Mouse (Mus musculus) lung, postnatal 0 days (tissue): ENCODE measurements around the gene Dennd1c.

Source experiments
- CTCF ChIP-seq: IDR thresholded peaks from 2 replicates; pipeline ENCODE4 v1.5.1; 2016; ENCODE audit warnings: antibody characterized with exemption, mild to moderate bottlenecking
- EP300 ChIP-seq: IDR thresholded peaks from 2 replicates; pipeline ENCODE4 v1.6.1; 2016; ENCODE audit warnings: antibody characterized with exemption, mild to moderate bottlenecking, control low read depth

DNA sequence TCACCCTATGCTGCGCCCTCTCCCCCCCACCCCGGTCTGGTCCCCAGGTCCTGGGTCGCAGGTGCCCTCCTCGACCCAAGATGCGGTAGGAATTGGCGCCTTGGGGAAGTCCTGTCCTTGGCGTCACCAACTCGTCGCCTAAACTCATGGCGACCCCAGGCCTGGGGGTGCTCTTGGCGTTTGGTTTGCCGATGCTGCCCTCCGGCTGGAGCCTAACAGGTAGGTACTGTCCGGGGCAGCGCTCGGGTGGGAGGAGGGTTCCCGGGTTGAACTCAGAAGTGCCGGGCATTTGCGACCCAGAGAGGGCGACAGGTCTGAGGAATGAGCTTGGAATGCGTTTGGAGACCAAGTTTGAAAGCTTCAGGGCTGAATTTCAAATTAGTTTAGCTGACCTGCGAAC lies 15.8 kb downstream of the Dennd1c start:
- no peak; the same call in 1 of the 2 replicates for TF ChIP-seq CTCF
- TF ChIP-seq EP300: no peak
